Mouse (Mus musculus): Measurements from ENCODE around the gene Tgfbr3l. TPM values are rescaled to one million over a fixed set of nuclear protein-coding genes. Genes with fewer than 3 reads are reported as not detected.
A peak's percentile ranks its signal among the peaks of the same experiment; 100 is the strongest.
"Not testable (repeated sequence)": the region's sequence is repeated elsewhere in the genome, so short reads cannot be mapped to it uniquely, and the experiment has no call there.

The Tgfbr3l gene
- total RNA-seq, 2 experiments from 2014 or later: 8.9 to 12.2 TPM

GRCm38 (mm10) chr8:4230612-4231351 is 17.2 kb upstream of the Tgfbr3l start:
- DNase-seq (ENCODE audit: low spot score in 2 of 2): no peak

- DNase-seq (ENCODE audit: low spot score in 2 of 2): no peak
These were observed 10.1 kb upstream of the Tgfbr3l start for GRCm38 (mm10) chr8:4237814-4238433.

GRCm38 (mm10) chr8:4238434-4239192 is 9.4 kb upstream of the Tgfbr3l start, which contains the start of the genes Map2k7 and Gm49320:
Gene Map2k7, plus strand, starts transcription at chr8:4238740.
Gene Gm49320, plus strand, starts transcription at chr8:4238865.
- peak; percentile 100 for DNase-seq (ENCODE audit: low spot score in 2 of 2)

- DNase-seq (ENCODE audit: low spot score in 2 of 2): no peak
These were observed 8.7 kb upstream of the Tgfbr3l start for GRCm38 (mm10) chr8:4239193-4239890.

- no peak for DNase-seq (ENCODE audit: low spot score in 2 of 2)
These were observed 3.0 kb upstream of the Tgfbr3l start for GRCm38 (mm10) chr8:4245061-4245460.

GRCm38 (mm10) chr8:4245737-4246136 is 2.3 kb upstream of the Tgfbr3l start:
- DNase-seq (ENCODE audit: low spot score in 2 of 2): no peak

- no peak for DNase-seq (ENCODE audit: low spot score in 2 of 2)
These were observed 773 bp upstream of the Tgfbr3l start for GRCm38 (mm10) chr8:4247241-4247640.

GRCm38 (mm10) chr8:4249213-4249612 is 1.2 kb downstream of the Tgfbr3l start:
- DNase-seq (ENCODE audit: low spot score in 2 of 2): no peak

GRCm38 (mm10) chr8:4250306-4250970 is 2.4 kb downstream of the Tgfbr3l start:
- peak; percentile 80 to 91 for DNase-seq (ENCODE audit: low spot score in 2 of 2)

- no peak for DNase-seq (ENCODE audit: low spot score in 2 of 2)
These were observed 4.2 kb downstream of the Tgfbr3l start for GRCm38 (mm10) chr8:4252116-4252760.

GRCm38 (mm10) chr8:4252934-4253841 is 5.2 kb downstream of the Tgfbr3l start, which contains the start of gene Snapc2:
Gene Snapc2, plus strand, starts transcription at chr8:4253080.
- DNase-seq (ENCODE audit: low spot score in 2 of 2): peak; percentile 93 to 96

- peak in 1 of 2 experiments; percentile 70 for DNase-seq (ENCODE audit: low spot score in 2 of 2)
These were observed 6.0 kb downstream of the Tgfbr3l start for GRCm38 (mm10) chr8:4254001-4254400.

GRCm38 (mm10) chr8:4255471-4255870 is 7.5 kb downstream of the Tgfbr3l start:
- not testable (repeated sequence) for DNase-seq (ENCODE audit: low spot score in 2 of 2)

GRCm38 (mm10) chr8:4256911-4257310 is 8.9 kb downstream of the Tgfbr3l start:
- peak; percentile 87 to 93 for DNase-seq (ENCODE audit: low spot score in 2 of 2)

- DNase-seq (ENCODE audit: low spot score in 2 of 2): peak in 1 of 2 experiments; percentile 52
These were observed 9.3 kb downstream of the Tgfbr3l start for GRCm38 (mm10) chr8:4257350-4257749.

- DNase-seq (ENCODE audit: low spot score in 2 of 2): peak; percentile 81 to 87
These were observed 10.2 kb downstream of the Tgfbr3l start for GRCm38 (mm10) chr8:4258233-4258632.

GRCm38 (mm10) chr8:4258678-4259077 is 10.7 kb downstream of the Tgfbr3l start:
- DNase-seq (ENCODE audit: low spot score in 2 of 2): peak in 1 of 2 experiments; percentile 56

- DNase-seq (ENCODE audit: low spot score in 2 of 2): peak; percentile 93 to 96
These were observed 11.3 kb downstream of the Tgfbr3l start, which contains the start of gene Ctxn1 for GRCm38 (mm10) chr8:4259125-4259804. Gene Ctxn1, minus strand, starts transcription at chr8:4259274.
